Mouse (Mus musculus) intestine, postnatal 0 days (tissue): ENCODE measurements at regions not wholly inside any gene's neighbourhood (a gene's known extent, or its start where the extent isn't known, plus 50 kb on each side); places are given as distances from the start of the nearest gene placed in this dataset.

Source experiments
- ATAC-seq: fragments of 200-750 bp; cut with Nextera tagmentation; 2 replicates; pipeline ENCODE4 v1.8.0; 2017; ENCODE audit warnings: mild to moderate bottlenecking, moderate TSS enrichment, moderate library complexity
- H3K27ac ChIP-seq: fragments of 300-500 bp; sonication (generic); 2 replicates; pipeline ENCODE4 v1.5.1; 2014; ENCODE audit warnings: mild to moderate bottlenecking, low read depth, low read length, moderate library complexity
- H3K27me3 ChIP-seq: fragments of 300-500 bp; sonication (generic); replicated peaks from 2 replicates; pipeline ENCODE4 v1.6.1; 2014; ENCODE audit warnings: low read length, mixed read lengths; ENCODE audit not compliant: control insufficient read depth, insufficient read depth
- H3K36me3 ChIP-seq: fragments of 300-500 bp; sonication (generic); 2 replicates; pipeline ENCODE4 v1.6.1; 2014; ENCODE audit warnings: mild to moderate bottlenecking, moderate library complexity; ENCODE audit not compliant: control insufficient read depth, insufficient read depth
- H3K4me1 ChIP-seq: fragments of 300-500 bp; sonication (generic); replicated peaks from 2 replicates; pipeline ENCODE4 v1.6.1; 2014; ENCODE audit warnings: antibody characterized with exemption, low read length, mixed read lengths; ENCODE audit not compliant: control insufficient read depth, insufficient read depth
- H3K4me2 ChIP-seq: fragments of 300-500 bp; sonication (generic); replicated peaks from 2 replicates; pipeline ENCODE4 v1.6.1; 2014; ENCODE audit warnings: low read depth, mild to moderate bottlenecking, moderate library complexity
- H3K4me3 ChIP-seq: fragments of 300-500 bp; sonication (generic); 2 replicates; pipeline ENCODE4 v1.5.1; 2014; ENCODE audit warnings: low read depth, low read length
- H3K9ac ChIP-seq: fragments of 300-500 bp; sonication (generic); 2 replicates; pipeline ENCODE4 v1.6.1; 2014; ENCODE audit warnings: mild to moderate bottlenecking, low read depth, low read length
- H3K9me3 ChIP-seq: fragments of 300-500 bp; sonication (generic); 2 replicates; pipeline ENCODE4 v1.6.1; 2016; ENCODE audit warnings: mixed run types; ENCODE audit not compliant: control insufficient read depth
- CTCF ChIP-seq: sonication (generic); IDR thresholded peaks from 2 replicates; pipeline ENCODE4 v1.5.1; 2016; ENCODE audit warnings: low read depth, mild to moderate bottlenecking, control low read depth, antibody characterized with exemption, moderate library complexity
- WGBS: fragments of 180-500 bp; shearing (Covaris S2); extraction: QIAGEN DNeasy Blood & Tissue Kit; methylation state at CpG from one replicate; pipeline ENCODE4 v1.1.7; 2014; 5-methylcytosine and 5-hydroxymethylcytosine counted together

GRCm38 (mm10) chr15:62177768-62178410 lies 1255.1 kb upstream of the A1bg start:
- Histone ChIP-seq H3K4me1 (no peaks in the 10 kb centered on the region), H3K27ac (no peak overlapping the region), H3K36me3 (no peaks in the 10 kb centered on the region), H3K4me2 (no peak overlapping the region), H3K27me3 (no peaks in the 10 kb centered on the region), H3K4me3 (no peak overlapping the region), H3K9me3 (no peaks in the 10 kb centered on the region), H3K9ac (no peak overlapping the region)
- ATAC-seq, result no peak
- 92% methylated on average over 9 of the region's 9 CpGs for WGBS
- TF ChIP-seq CTCF, result no peak

GRCm38 (mm10) chr15:62176076-62176475 lies 1253.3 kb upstream of the A1bg start:
- no peak overlapping the region for H3K27ac ChIP-seq
- 98% methylated on average over 2 of the region's 2 CpGs for WGBS
- H3K4me2 ChIP-seq, result no peak overlapping the region
- no peaks in the 10 kb centered on the region for H3K4me1 ChIP-seq
- no peak overlapping the region for H3K4me3 ChIP-seq
- H3K9me3 ChIP-seq, result no peaks in the 10 kb centered on the region
- no peak for TF ChIP-seq CTCF
- H3K9ac ChIP-seq, result no peak overlapping the region
- H3K36me3 ChIP-seq, result no peaks in the 10 kb centered on the region
- H3K27me3 ChIP-seq, result no peaks in the 10 kb centered on the region
- ATAC-seq, result no peak

GRCm38 (mm10) chr15:62173633-62174543 lies 1251.1 kb upstream of the A1bg start:
- H3K4me1 ChIP-seq, result no peaks in the 10 kb centered on the region
- no peak overlapping the region for H3K27ac ChIP-seq
- H3K27me3 ChIP-seq, result no peaks in the 10 kb centered on the region
- 90% methylated on average over 10 of the region's 10 CpGs for WGBS
- no peak for TF ChIP-seq CTCF
- H3K36me3 ChIP-seq, result no peaks in the 10 kb centered on the region
- no peak for ATAC-seq
- no peak overlapping the region for H3K4me3 ChIP-seq
- no peak overlapping the region for H3K4me2 ChIP-seq
- no peak overlapping the region for H3K9ac ChIP-seq
- H3K9me3 ChIP-seq, result no peaks in the 10 kb centered on the region

GRCm38 (mm10) chr15:62171632-62172031 lies 1248.8 kb upstream of the A1bg start:
- Histone ChIP-seq H3K27me3 (no peaks in the 10 kb centered on the region), H3K4me2 (no peak overlapping the region), H3K9me3 (no peaks in the 10 kb centered on the region), H3K4me3 (no peak overlapping the region), H3K27ac (no peak overlapping the region), H3K4me1 (no peaks in the 10 kb centered on the region), H3K9ac (no peak overlapping the region), H3K36me3 (no peaks in the 10 kb centered on the region)
- no peak for TF ChIP-seq CTCF
- 67% methylated on average over 7 of the region's 7 CpGs for WGBS
- no peak for ATAC-seq

- no peak for ATAC-seq
- WGBS, result 58% methylated on average over 2 of the region's 2 CpGs
- Histone ChIP-seq H3K27me3 (no peaks in the 10 kb centered on the region), H3K36me3 (no peaks in the 10 kb centered on the region), H3K9me3 (no peaks in the 10 kb centered on the region), H3K4me3 (no peak overlapping the region), H3K27ac (no peak overlapping the region), H3K4me1 (no peaks in the 10 kb centered on the region), H3K4me2 (no peak overlapping the region), H3K9ac (no peak overlapping the region)
- TF ChIP-seq CTCF, result no peak
Measured at GRCm38 (mm10) chr15:62171167-62171566, 1248.4 kb upstream of the A1bg start.

- Histone ChIP-seq H3K27me3 (no peaks in the 10 kb centered on the region), H3K36me3 (no peaks in the 10 kb centered on the region), H3K4me3 (no peak overlapping the region), H3K27ac (no peak overlapping the region), H3K9me3 (no peaks in the 10 kb centered on the region), H3K4me2 (no peak overlapping the region), H3K4me1 (no peaks in the 10 kb centered on the region), H3K9ac (no peak overlapping the region)
- no peak for ATAC-seq
- TF ChIP-seq CTCF, result no peak
- WGBS, result 93% methylated on average over 4 of the region's 4 CpGs
Measured at GRCm38 (mm10) chr15:62170337-62170736, 1247.5 kb upstream of the A1bg start.
